Mouse (Mus musculus) brain, embryonic 14.5 days (tissue): ENCODE data around the gene Gm10382.

Experiments used
- CTCF ChIP-seq: fragments of 200-500 bp; IDR thresholded peaks from 2 replicates; pipeline ENCODE4 v1.5.1; 2012; ENCODE audit warnings: inconsistent platforms, mild to moderate bottlenecking, moderate library complexity, borderline replicate concordance; ENCODE audit not compliant: insufficient read depth, insufficient read length; ENCODE audit errors: extremely low read depth
- POLR2A ChIP-seq: fragments of 200-500 bp; IDR thresholded peaks from 2 replicates; pipeline ENCODE4 v1.6.1; 2012; ENCODE audit warnings: mild to moderate bottlenecking, inconsistent platforms, borderline replicate concordance; ENCODE audit not compliant: poor library complexity, insufficient read depth, insufficient read length, severe bottlenecking; ENCODE audit errors: extremely low read depth

DNA sequence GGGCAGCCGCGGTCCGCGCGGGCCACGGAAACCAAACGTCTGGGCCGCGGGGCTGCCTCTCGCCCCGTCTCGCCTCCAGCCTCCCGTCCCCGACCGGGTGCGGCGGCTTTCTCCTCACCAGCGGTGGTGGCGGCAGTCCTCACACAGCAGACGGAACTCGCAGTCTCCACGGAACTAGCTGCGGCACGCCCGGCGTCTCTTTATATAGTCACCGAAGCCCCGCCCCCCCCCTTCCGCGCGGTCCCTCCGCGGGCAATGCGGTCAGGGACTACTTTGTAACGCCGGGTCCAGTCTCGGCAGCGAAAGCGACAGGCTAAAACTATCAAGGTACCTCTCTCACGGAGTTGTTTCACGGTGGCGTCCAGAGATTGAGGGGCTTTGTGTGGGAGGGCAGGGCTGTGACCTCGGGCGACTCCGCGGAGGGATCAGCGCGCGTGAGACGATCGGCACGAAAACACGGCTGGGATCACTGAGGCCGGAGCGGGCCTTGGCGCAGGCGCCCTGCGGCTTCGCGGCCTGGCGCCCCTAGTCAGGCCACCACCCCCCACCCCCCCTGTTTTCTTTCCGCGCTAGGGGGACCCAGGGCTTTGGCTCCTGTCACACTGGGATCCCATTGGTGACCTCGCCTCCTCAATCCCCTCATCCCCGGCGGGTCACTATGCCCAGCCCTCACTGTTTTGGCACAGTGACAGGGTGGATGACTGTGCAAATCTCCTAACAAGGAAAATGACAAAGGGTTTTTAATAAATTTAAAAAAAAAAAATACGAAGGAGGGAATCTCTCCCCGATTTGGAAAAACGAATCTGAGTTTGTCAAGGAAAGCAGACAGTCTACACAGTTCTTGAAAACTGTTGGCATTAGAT lies 688 bp downstream of the Gm10382 start, which contains the start of gene Ubc:
- TF ChIP-seq CTCF (no peak), POLR2A (peak; percentile 98)
